Mouse (Mus musculus) myocyte (in vitro differentiated cells): ENCODE measurements around the gene Fyn. TPM values are rescaled to one million over a fixed set of nuclear protein-coding genes. Genes with fewer than 3 reads are reported as not detected.

Experiments
- H3K27me3 ChIP-seq: one replicate; pipeline ENCODE4 v1.6.1; 2011; ENCODE audit not compliant: control insufficient read depth, insufficient read depth, insufficient read length
- H3K36me3 ChIP-seq: one replicate; pipeline ENCODE4 v1.6.1; 2011; ENCODE audit not compliant: control insufficient read depth, insufficient read depth
- H3K4me2 ChIP-seq: one replicate; pipeline ENCODE4 v1.6.1; 2011; ENCODE audit warnings: low read depth, control low read depth
- H3K4me3 ChIP-seq: one replicate; pipeline ENCODE4 v1.5.1; 2011; ENCODE audit warnings: mild to moderate bottlenecking, control low read depth, moderate library complexity
- H3K79me2 ChIP-seq: one replicate; pipeline ENCODE4 v1.6.1; 2011; ENCODE audit not compliant: control insufficient read depth, insufficient read depth
- H3ac ChIP-seq: one replicate; pipeline ENCODE4 v1.6.1; 2011; ENCODE audit not compliant: control insufficient read depth, insufficient read length
- CEBPB ChIP-seq: IDR thresholded peaks from 2 replicates; pipeline ENCODE4 v1.6.1; 2011; ENCODE audit warnings: mild to moderate bottlenecking, moderate library complexity; ENCODE audit not compliant: poor library complexity, insufficient read depth, severe bottlenecking
- E2F4 ChIP-seq: IDR thresholded peaks from one replicate; pipeline ENCODE4 v1.6.1; 2011; ENCODE audit warnings: mild to moderate bottlenecking, control low read depth, moderate library complexity; ENCODE audit not compliant: insufficient read depth
- MAX ChIP-seq: IDR thresholded peaks from one replicate; pipeline ENCODE4 v1.6.1; 2011; ENCODE audit warnings: low read depth, mild to moderate bottlenecking, control low read depth
- MYOD1 ChIP-seq, 3 experiments: IDR thresholded peaks; one replicate each; pipeline ENCODE4 v1.6.1; 2011; ENCODE audit warnings: control low read depth in 2 of 3, low read depth in 2 of 3, mild to moderate bottlenecking in 2 of 3, moderate library complexity in 1 of 3; ENCODE audit not compliant: insufficient read length in 2 of 3, control insufficient read depth in 1 of 3
- MYOG ChIP-seq, 3 experiments: IDR thresholded peaks; one replicate each; pipeline ENCODE4 v1.6.1; 2011; ENCODE audit warnings: control low read depth in 2 of 3, low read depth in 2 of 3, mild to moderate bottlenecking in 2 of 3; ENCODE audit not compliant: insufficient read length in 2 of 3, control insufficient read depth in 1 of 3, insufficient read depth in 1 of 3
- POLR2A ChIP-seq: IDR thresholded peaks from one replicate; pipeline ENCODE4 v1.6.1; 2011; ENCODE audit warnings: low read depth, mild to moderate bottlenecking, control low read depth, moderate library complexity; ENCODE audit not compliant: insufficient read length
- POLR2AphosphoS2 ChIP-seq: IDR thresholded peaks from one replicate; pipeline ENCODE4 v1.6.1; 2011; ENCODE audit warnings: low read depth, control low read depth; ENCODE audit not compliant: insufficient read length
- REST ChIP-seq: IDR thresholded peaks from one replicate; pipeline ENCODE4 v1.6.1; 2011; ENCODE audit warnings: mild to moderate bottlenecking, control low read depth, moderate library complexity; ENCODE audit not compliant: insufficient read depth, insufficient read length
- SRF ChIP-seq: IDR thresholded peaks from one replicate; pipeline ENCODE4 v1.6.1; 2011; ENCODE audit warnings: low read depth; ENCODE audit not compliant: control insufficient read depth, insufficient read length
- TCF12 ChIP-seq: IDR thresholded peaks from one replicate; pipeline ENCODE4 v1.6.1; 2011; ENCODE audit warnings: mild to moderate bottlenecking, control low read depth; ENCODE audit not compliant: poor library complexity, insufficient read depth, severe bottlenecking
- TCF3 ChIP-seq: IDR thresholded peaks from one replicate; pipeline ENCODE4 v1.6.1; 2011; ENCODE audit warnings: low read depth, control low read depth; ENCODE audit not compliant: insufficient read length
- USF1 ChIP-seq: IDR thresholded peaks from one replicate; pipeline ENCODE4 v1.6.1; 2011; ENCODE audit warnings: low read depth, mild to moderate bottlenecking, control low read depth, moderate library complexity
- polyA plus RNA-seq: library from polyadenylated mRNA; unstranded; fragments of >200 nt; fragmentation: generic; extraction: Trizol; gene quantifications from one replicate; pipeline ENCODE4 v1.2.1, GENCODE M21; 2012; ENCODE audit warnings: missing spikeins

The Fyn gene
- polyA plus RNA-seq, 1 experiment: 148 TPM

DNA sequence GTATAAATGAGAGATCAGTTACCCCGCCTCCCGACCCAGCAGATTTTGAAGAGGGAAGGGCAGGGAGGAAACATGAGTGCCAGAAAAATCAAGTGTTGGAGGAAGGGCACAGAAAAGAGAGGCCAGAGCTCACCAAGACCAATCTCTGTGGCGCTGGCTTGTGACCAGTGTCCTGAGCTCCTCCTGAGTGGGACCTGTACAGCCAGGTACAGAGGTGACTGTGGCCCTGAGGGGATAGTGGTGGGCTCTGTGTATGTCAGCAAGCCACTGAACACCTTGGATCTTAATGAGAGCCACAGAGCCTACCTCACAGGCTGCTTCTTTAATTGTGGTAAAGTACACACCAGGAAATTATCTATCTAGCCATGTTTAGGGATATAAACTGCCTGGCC, 229.1 kb downstream of the Fyn start:
- H3K79me2 ChIP-seq: no peaks in the 10 kb centered on the region
- H3K4me2 ChIP-seq: no peak overlapping the region
- H3K27me3 ChIP-seq: no peaks in the 10 kb centered on the region
- no peak overlapping the region for H3K4me3 ChIP-seq
- no peak overlapping the region for H3ac ChIP-seq
- H3K36me3 ChIP-seq: no peaks in the 10 kb centered on the region
- no peak for TF ChIP-seq MYOD1 (IDR thresholded peaks at IDR 0.05; ENCODE audit: control insufficient read depth in 1 of 3, insufficient read length in 2 of 3, low read depth in 2 of 3)
- no peak for TF ChIP-seq CEBPB
- TF ChIP-seq SRF: no peak
- no peak for TF ChIP-seq MYOG (IDR thresholded peaks at IDR 0.05; ENCODE audit: control insufficient read depth in 1 of 3, insufficient read depth in 1 of 3, insufficient read length in 2 of 3, low read depth in 2 of 3)
- no peak for TF ChIP-seq MAX
- no peak for TF ChIP-seq POLR2AphosphoS2
- no peak for TF ChIP-seq E2F4
- TF ChIP-seq TCF3: no peak
- TF ChIP-seq POLR2A: no peak
- no peak for TF ChIP-seq TCF12
- TF ChIP-seq REST: no peak
- TF ChIP-seq USF1: no peak

GRCm38 (mm10) chr10:39599601-39600000, 230.9 kb downstream of the Fyn start:
- Histone ChIP-seq H3K27me3 (no peaks in the 10 kb centered on the region), H3K4me3 (no peak overlapping the region), H3K36me3 (no peaks in the 10 kb centered on the region), H3K79me2 (no peaks in the 10 kb centered on the region), H3K4me2 (no peak overlapping the region), H3ac (no peak overlapping the region)
- peak; percentile 59 for TF ChIP-seq TCF12
- no peak for TF ChIP-seq CEBPB
- TF ChIP-seq REST: no peak
- peak in 2 of 3 experiments; percentile 56 to 75 for TF ChIP-seq MYOD1 (IDR thresholded peaks at IDR 0.05; ENCODE audit: control insufficient read depth in 1 of 3, insufficient read length in 2 of 3, low read depth in 2 of 3)
- TF ChIP-seq TCF3: no peak
- peak in 2 of 3 experiments; percentile 30 to 67 for TF ChIP-seq MYOG (IDR thresholded peaks at IDR 0.05; ENCODE audit: control insufficient read depth in 1 of 3, insufficient read depth in 1 of 3, insufficient read length in 2 of 3, low read depth in 2 of 3)
- TF ChIP-seq POLR2A: no peak
- no peak for TF ChIP-seq POLR2AphosphoS2
- TF ChIP-seq MAX: no peak

DNA sequence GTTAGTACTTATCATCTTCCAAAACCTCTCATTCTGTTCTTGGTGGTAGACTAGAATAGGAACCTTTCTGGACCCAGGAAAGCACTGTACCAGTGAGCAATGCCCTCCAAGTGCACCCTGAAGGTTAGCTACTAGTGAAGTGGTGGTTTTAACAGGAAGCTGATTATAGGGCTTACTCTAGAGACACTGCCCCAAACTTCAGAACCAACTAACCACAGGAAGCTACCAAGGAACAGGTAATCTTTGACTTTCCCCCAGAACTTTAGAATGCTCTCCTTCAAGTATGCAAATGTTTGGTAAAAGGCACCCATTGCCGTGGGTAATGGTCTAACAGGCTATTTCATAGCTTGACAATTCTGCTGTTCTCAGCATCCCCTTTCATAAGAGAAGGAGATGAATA, 231.5 kb downstream of the Fyn start:
- TF ChIP-seq SRF: no peak
- TF ChIP-seq E2F4: no peak
- TF ChIP-seq REST: no peak
- TF ChIP-seq MAX: no peak
- TF ChIP-seq CEBPB: no peak
- no peak for TF ChIP-seq TCF3
- no peak for TF ChIP-seq TCF12
- TF ChIP-seq POLR2AphosphoS2: no peak
- TF ChIP-seq POLR2A: no peak
- no peak for TF ChIP-seq MYOD1 (IDR thresholded peaks at IDR 0.05; ENCODE audit: control insufficient read depth in 1 of 3, insufficient read length in 2 of 3, low read depth in 2 of 3)
- no peak for TF ChIP-seq MYOG (IDR thresholded peaks at IDR 0.05; ENCODE audit: control insufficient read depth in 1 of 3, insufficient read depth in 1 of 3, insufficient read length in 2 of 3, low read depth in 2 of 3)
- no peak for TF ChIP-seq USF1
- Histone ChIP-seq H3ac (no peak overlapping the region), H3K36me3 (no peaks in the 10 kb centered on the region), H3K4me2 (no peak overlapping the region), H3K79me2 (no peaks in the 10 kb centered on the region), H3K4me3 (no peak overlapping the region), H3K27me3 (no peaks in the 10 kb centered on the region)

DNA sequence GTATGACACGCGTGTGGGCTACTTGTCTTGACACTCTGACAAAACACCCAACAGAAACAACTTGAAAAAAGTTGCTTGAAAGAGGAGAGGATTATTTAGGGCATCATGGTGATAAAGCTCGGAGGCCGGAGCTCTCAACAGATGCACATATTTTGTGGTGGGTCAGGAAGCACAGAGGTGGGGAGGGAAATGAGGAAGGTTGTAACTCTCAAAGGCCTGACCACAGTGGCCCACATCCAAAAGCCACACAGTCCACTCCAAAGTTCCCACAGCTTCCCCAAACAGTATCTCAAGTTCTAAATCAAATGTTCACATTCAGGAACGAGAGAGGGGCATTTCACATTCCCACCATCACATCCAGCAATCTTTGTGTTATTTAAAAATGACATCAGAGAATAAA, 232.4 kb downstream of the Fyn start:
- peak overlapping the region; percentile 55 for H3K4me2 ChIP-seq
- no peaks in the 10 kb centered on the region for H3K79me2 ChIP-seq
- H3ac ChIP-seq: no peak overlapping the region
- no peaks in the 10 kb centered on the region for H3K36me3 ChIP-seq
- no peak for TF ChIP-seq TCF3
- TF ChIP-seq POLR2AphosphoS2: no peak
- peak in 2 of 3 experiments; percentile 13 to 41 for TF ChIP-seq MYOD1 (IDR thresholded peaks at IDR 0.05; ENCODE audit: control insufficient read depth in 1 of 3, insufficient read length in 2 of 3, low read depth in 2 of 3)
- TF ChIP-seq CEBPB: no peak
- TF ChIP-seq MYOG (IDR thresholded peaks at IDR 0.05; ENCODE audit: control insufficient read depth in 1 of 3, insufficient read depth in 1 of 3, insufficient read length in 2 of 3, low read depth in 2 of 3): peak in 1 of 3 experiments; percentile 43
- no peak for TF ChIP-seq USF1
- no peak for TF ChIP-seq E2F4
- TF ChIP-seq TCF12: peak; percentile 45
- no peak for TF ChIP-seq MAX
- no peak for TF ChIP-seq REST
- H3K27me3 ChIP-seq: no peaks in the 10 kb centered on the region
- H3K4me3 ChIP-seq: no peak overlapping the region

DNA sequence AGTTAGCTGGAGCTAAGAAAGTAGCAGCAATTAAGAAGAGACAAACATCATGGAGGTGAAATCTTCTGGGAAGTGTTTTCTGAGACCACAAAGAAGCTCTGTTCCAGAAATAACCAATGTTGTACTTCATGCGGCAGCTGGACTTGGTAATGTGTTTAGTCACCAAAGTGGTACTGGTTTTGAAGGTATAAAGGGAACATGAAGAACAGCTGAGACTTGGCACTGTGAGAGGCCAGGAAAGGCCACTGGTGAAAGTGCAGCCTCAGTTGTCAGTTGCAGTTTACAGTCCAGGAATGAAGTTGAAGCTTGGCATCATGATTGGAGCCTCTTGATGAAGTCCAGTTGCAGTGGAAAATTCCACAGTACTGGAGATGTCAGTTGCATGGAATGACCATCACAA, 237.8 kb downstream of the Fyn start:
- Histone ChIP-seq H3K4me3 (no peak overlapping the region), H3ac (no peak overlapping the region)
- peak; percentile 31 to 66 (median 37) for TF ChIP-seq MYOD1 (IDR thresholded peaks at IDR 0.05; ENCODE audit: control insufficient read depth in 1 of 3, insufficient read length in 2 of 3, low read depth in 2 of 3)
- peak; percentile 22 for TF ChIP-seq TCF12
- TF ChIP-seq USF1: no peak
- no peak for TF ChIP-seq E2F4
- TF ChIP-seq MYOG (IDR thresholded peaks at IDR 0.05; ENCODE audit: control insufficient read depth in 1 of 3, insufficient read depth in 1 of 3, insufficient read length in 2 of 3, low read depth in 2 of 3): peak in 2 of 3 experiments; percentile 56 to 89

More for the DNA sequence above, 237.8 kb downstream of the Fyn start:
- Histone ChIP-seq H3K36me3 (no peaks in the 10 kb centered on the region), H3K4me2 (no peak overlapping the region), H3K27me3 (no peaks in the 10 kb centered on the region), H3K79me2 (no peaks in the 10 kb centered on the region)
